Mouse (Mus musculus) heart, adult 2 months (tissue): ENCODE measurements at regions not wholly inside any gene's neighbourhood (a gene's known extent, or its start where the extent isn't known, plus 50 kb on each side); places are given as distances from the start of the nearest gene placed in this dataset.

ENCODE experiments used
- EP300 ChIP-seq: fragments of 200-500 bp; IDR thresholded peaks from 2 replicates; pipeline ENCODE4 v1.6.1; 2011; ENCODE audit warnings: low read depth, low read length, control low read depth; ENCODE audit not compliant: insufficient read depth
- POLR2A ChIP-seq: fragments of 200-500 bp; IDR thresholded peaks from 2 replicates; pipeline ENCODE4 v1.6.1; 2011; ENCODE audit warnings: mild to moderate bottlenecking, low read depth, low read length, control low read depth; ENCODE audit not compliant: insufficient read depth

GRCm38 (mm10) chr13:97645107-97646020 lies 115.1 kb downstream of the Gm10260 start:
- TF ChIP-seq POLR2A, result no peak
- no peak for TF ChIP-seq EP300
